In genomic region chr15:98514845-98515244, GRCm38 (mm10) we compare ENCODE assay signal across 39 mouse cellular contexts. TPM values are rescaled to one million over a fixed set of nuclear protein-coding genes. Genes with fewer than 3 reads are reported as not detected.
"Had no signal": no experiment of that assay in that cellular context is flagged by ENCODE, and none has a peak within 500 bp of the region (broad histone marks: within the 10 kb centered on the region; RNA-seq: fewer than 3 reads in every experiment).

No protein-coding gene starts in this region.

RNA-seq across cellular contexts. Expression of gene Olfr279, which starts 22.6 kb away (rescaled TPM):
- total RNA-seq: left cerebral cortex, adult 8-10 months; left cerebral cortex, postnatal 10 days; left cerebral cortex, postnatal 25 days; left cerebral cortex, postnatal 36 days; left cerebral cortex, postnatal 4 days; liver, adult 2 months; megakaryocyte progenitor cell, adult 5-6 weeks; megakaryocyte, adult 5-6 weeks; megakaryocyte-erythroid progenitor cell, adult 5-6 weeks; midbrain, postnatal 0 days; monocyte, adult 5-6 weeks had no signal
- polyA plus RNA-seq: limb, embryonic 10.5 days; limb, embryonic 11.5 days; limb, embryonic 12.5 days; limb, embryonic 13.5 days; limb, embryonic 14.5 days; limb, embryonic 15.5 days; liver, adult 2 months; liver, embryonic 11.5 days; liver, embryonic 12.5 days; liver, embryonic 13.5 days; liver, embryonic 14.5 days; liver, embryonic 15.5 days; liver, embryonic 16.5 days; liver, postnatal 0 days; lung, embryonic 14.5 days; lung, embryonic 15.5 days; lung, embryonic 16.5 days; lung, postnatal 0 days; macrophage; midbrain, embryonic 10.5 days; midbrain, embryonic 11.5 days; midbrain, embryonic 12.5 days; midbrain, embryonic 13.5 days; midbrain, embryonic 14.5 days; midbrain, embryonic 15.5 days; midbrain, embryonic 16.5 days; midbrain, postnatal 0 days; myocyte; neural tube, embryonic 11.5 days had no signal

RNA-seq across cellular contexts. Expression of gene Lalba, which starts 32.3 kb away (rescaled TPM):
- total RNA-seq: left cerebral cortex, adult 8-10 months; left cerebral cortex, postnatal 10 days; left cerebral cortex, postnatal 14 days; left cerebral cortex, postnatal 25 days; left cerebral cortex, postnatal 36 days; left cerebral cortex, postnatal 4 days; liver, adult 2 months; megakaryocyte progenitor cell, adult 5-6 weeks; megakaryocyte, adult 5-6 weeks; megakaryocyte-erythroid progenitor cell, adult 5-6 weeks; midbrain, postnatal 0 days; monocyte, adult 5-6 weeks had no signal
- polyA plus RNA-seq: limb, embryonic 11.5 days; liver, adult 2 months; liver, embryonic 11.5 days; liver, embryonic 12.5 days; liver, embryonic 13.5 days; liver, embryonic 14.5 days; liver, embryonic 15.5 days; liver, embryonic 16.5 days; liver, postnatal 0 days; macrophage; midbrain, embryonic 11.5 days; midbrain, embryonic 12.5 days; midbrain, embryonic 13.5 days; midbrain, embryonic 14.5 days; midbrain, embryonic 15.5 days; midbrain, embryonic 16.5 days; midbrain, postnatal 0 days; myocyte; neural tube, embryonic 11.5 days had no signal

RNA-seq across cellular contexts. Expression of gene OR5BS1P, which starts 45.1 kb away (rescaled TPM):
- total RNA-seq: left cerebral cortex, adult 8-10 months; left cerebral cortex, postnatal 10 days; left cerebral cortex, postnatal 14 days; left cerebral cortex, postnatal 25 days; left cerebral cortex, postnatal 36 days; left cerebral cortex, postnatal 4 days; liver, adult 2 months; megakaryocyte progenitor cell, adult 5-6 weeks; megakaryocyte, adult 5-6 weeks; megakaryocyte-erythroid progenitor cell, adult 5-6 weeks; midbrain, postnatal 0 days; monocyte, adult 5-6 weeks had no signal
- polyA plus RNA-seq: limb, embryonic 10.5 days; limb, embryonic 11.5 days; limb, embryonic 12.5 days; limb, embryonic 13.5 days; limb, embryonic 14.5 days; limb, embryonic 15.5 days; liver, adult 2 months; liver, embryonic 11.5 days; liver, embryonic 12.5 days; liver, embryonic 13.5 days; liver, embryonic 14.5 days; liver, embryonic 15.5 days; liver, embryonic 16.5 days; liver, postnatal 0 days; lung, embryonic 14.5 days; lung, embryonic 15.5 days; lung, embryonic 16.5 days; lung, postnatal 0 days; macrophage; midbrain, embryonic 10.5 days; midbrain, embryonic 11.5 days; midbrain, embryonic 12.5 days; midbrain, embryonic 13.5 days; midbrain, embryonic 14.5 days; midbrain, embryonic 15.5 days; midbrain, embryonic 16.5 days; midbrain, postnatal 0 days; myocyte; neural tube, embryonic 11.5 days had no signal
